Mouse (Mus musculus) embryonic facial prominence, embryonic 15.5 days (tissue): ENCODE data around the gene Plch2. TPM values are rescaled to one million over a fixed set of nuclear protein-coding genes. Genes with fewer than 3 reads are reported as not detected.

Source experiments
- ATAC-seq: fragments of 200-750 bp; cut with Nextera tagmentation; 2 replicates; pipeline ENCODE4 v1.8.0; 2017; ENCODE audit warnings: low read depth, moderate TSS enrichment; ENCODE audit not compliant: insufficient number of reproducible peaks, low FRiP score, low TSS enrichment
- H3K27ac ChIP-seq: fragments of 300-500 bp; sonication (generic); replicated peaks from 2 replicates; pipeline ENCODE4 v1.5.1; 2015; ENCODE audit warnings: mild to moderate bottlenecking, inconsistent platforms
- H3K27me3 ChIP-seq: fragments of 300-500 bp; sonication (generic); 2 replicates; pipeline ENCODE4 v1.6.1; 2015; ENCODE audit warnings: inconsistent platforms
- H3K36me3 ChIP-seq: fragments of 300-500 bp; sonication (generic); 2 replicates; pipeline ENCODE4 v1.6.1; 2015; ENCODE audit warnings: mild to moderate bottlenecking, inconsistent platforms
- H3K4me1 ChIP-seq: fragments of 300-500 bp; sonication (generic); 2 replicates; pipeline ENCODE4 v1.6.1; 2015; ENCODE audit warnings: inconsistent platforms
- H3K4me2 ChIP-seq: fragments of 300-500 bp; sonication (generic); replicated peaks from 2 replicates; pipeline ENCODE4 v1.6.1; 2015; ENCODE audit warnings: mild to moderate bottlenecking, inconsistent platforms
- H3K4me3 ChIP-seq: fragments of 300-500 bp; sonication (generic); replicated peaks from 2 replicates; pipeline ENCODE4 v1.5.1; 2015; ENCODE audit warnings: mild to moderate bottlenecking, inconsistent platforms
- H3K9ac ChIP-seq: fragments of 300-500 bp; sonication (generic); 2 replicates; pipeline ENCODE4 v1.6.1; 2015; ENCODE audit warnings: inconsistent platforms
- H3K9me3 ChIP-seq: fragments of 300-500 bp; sonication (generic); replicated peaks from 2 replicates; pipeline ENCODE4 v1.6.1; 2016; ENCODE audit warnings: inconsistent platforms
- WGBS: fragments of 180-500 bp; shearing (Covaris S2); methylation state at CpG from one replicate; pipeline ENCODE4 v1.1.7; 2015; 5-methylcytosine and 5-hydroxymethylcytosine counted together
- polyA plus RNA-seq: library from polyadenylated mRNA; unstranded; fragments of >200 nt; fragmentation: Nextera tagmentation; extraction: Ambion mirVana; gene quantifications from 2 replicates; pipeline ENCODE4 v1.2.1, GENCODE M21; 2015

Gene Plch2
- polyA plus RNA-seq, 1 experiment from 2014 or later = 22.4 TPM

- 0 out of 2 replicates have a peak, but pooled peaks cover 4% of the 10 kb centered on the region for H3K36me3 ChIP-seq
- H3K4me3 ChIP-seq = peak overlapping the region; percentile 77
- peak overlapping the region; percentile 63 for H3K4me2 ChIP-seq
- no peak overlapping the region for H3K9ac ChIP-seq
- H3K9me3 ChIP-seq = no peaks in the 10 kb centered on the region
- ATAC-seq = no peak
- H3K4me1 ChIP-seq = peaks cover 53% of the 10 kb centered on the region
- peaks cover 49% of the 10 kb centered on the region for H3K27me3 ChIP-seq
- WGBS = 28% methylated on average over 11 of the region's 11 CpGs
- H3K27ac ChIP-seq = peak overlapping the region; percentile 91; the same call in 1 of the 2 replicates
Measured at GRCm38 (mm10) chr4:154963190-154963836, 93.3 kb downstream of the Plch2 start.

GRCm38 (mm10) chr4:154962683-154963082, 93.9 kb downstream of the Plch2 start:
- no peak for ATAC-seq
- Histone ChIP-seq H3K9me3 (no peaks in the 10 kb centered on the region), H3K4me3 (no peak overlapping the region), H3K27ac (no peak overlapping the region), H3K4me1 (peaks cover 59% of the 10 kb centered on the region), H3K9ac (no peak overlapping the region), H3K27me3 (peaks cover 55% of the 10 kb centered on the region), H3K4me2 (0 out of 2 replicates have a peak overlapping the region, but pooled peaks have one; percentile 63), H3K36me3 (no peaks in the 10 kb centered on the region)
- WGBS = 82% methylated on average over 7 of the region's 7 CpGs

GRCm38 (mm10) chr4:154961911-154962310, 94.7 kb downstream of the Plch2 start:
- WGBS = 24% methylated on average over 13 of the region's 13 CpGs
- Histone ChIP-seq H3K36me3 (no peaks in the 10 kb centered on the region), H3K4me2 (peak overlapping the region; percentile 83), H3K9ac (no peak overlapping the region), H3K4me3 (peak overlapping the region; percentile 45; the same call in 1 of the 2 replicates), H3K9me3 (no peaks in the 10 kb centered on the region), H3K27me3 (peaks cover 62% of the 10 kb centered on the region), H3K4me1 (peaks cover 63% of the 10 kb centered on the region), H3K27ac (no peak overlapping the region)
- no peak for ATAC-seq

- Histone ChIP-seq H3K4me1 (peaks cover 63% of the 10 kb centered on the region), H3K27me3 (peaks cover 66% of the 10 kb centered on the region), H3K9me3 (no peaks in the 10 kb centered on the region), H3K36me3 (no peaks in the 10 kb centered on the region), H3K27ac (no peak overlapping the region), H3K9ac (no peak overlapping the region), H3K4me3 (peak overlapping the region; percentile 45), H3K4me2 (peak overlapping the region; percentile 83)
- ATAC-seq = no peak
- under 1% methylated on average over 46 of the region's 47 CpGs for WGBS
Measured at GRCm38 (mm10) chr4:154961226-154961738, 95.3 kb downstream of the Plch2 start.

- Histone ChIP-seq H3K36me3 (no peaks in the 10 kb centered on the region), H3K27ac (no peak within 1 kb of the TSS), H3K27me3 (peaks cover 67% of the 10 kb centered on the region), H3K4me1 (peaks cover 61% of the 10 kb centered on the region), H3K4me3 (peak within 1 kb of the TSS; percentile 45), H3K9me3 (no peaks in the 10 kb centered on the region), H3K9ac (no peak within 1 kb of the TSS), H3K4me2 (peak within 1 kb of the TSS; percentile 83)
- ATAC-seq = no peak
- WGBS = under 1% methylated on average over 65 of the region's 65 CpGs
Measured at GRCm38 (mm10) chr4:154960690-154961225, 95.8 kb downstream of the Plch2 start, which contains the start of gene Hes5. Gene Hes5 (plus strand): TSS chr4:154960923.

GRCm38 (mm10) chr4:154960021-154960689, 96.4 kb downstream of the Plch2 start:
- no peak for ATAC-seq
- H3K4me1 ChIP-seq = peaks cover 55% of the 10 kb centered on the region
- no peaks in the 10 kb centered on the region for H3K36me3 ChIP-seq
- H3K4me2 ChIP-seq = peak overlapping the region; percentile 83
- peaks cover 70% of the 10 kb centered on the region for H3K27me3 ChIP-seq
- 23% methylated on average over 20 of the region's 20 CpGs for WGBS
- H3K9me3 ChIP-seq = no peaks in the 10 kb centered on the region
- H3K9ac ChIP-seq = no peak overlapping the region
- H3K4me3 ChIP-seq = peak overlapping the region; percentile 45
- H3K27ac ChIP-seq = no peak overlapping the region

- H3K4me2 ChIP-seq = 0 out of 2 replicates have a peak overlapping the region, but pooled peaks have one; percentile 29
- H3K27ac ChIP-seq = no peak overlapping the region
- 17% methylated on average over 8 of the region's 8 CpGs for WGBS
- no peak for ATAC-seq
- no peak overlapping the region for H3K9ac ChIP-seq
- peaks cover 51% of the 10 kb centered on the region for H3K4me1 ChIP-seq
- no peaks in the 10 kb centered on the region for H3K36me3 ChIP-seq
- H3K9me3 ChIP-seq = no peaks in the 10 kb centered on the region
- H3K4me3 ChIP-seq = no peak overlapping the region
- peaks cover 85% of the 10 kb centered on the region for H3K27me3 ChIP-seq
Measured at GRCm38 (mm10) chr4:154958621-154959020, 98.0 kb downstream of the Plch2 start.

GRCm38 (mm10) chr4:154958171-154958570, 98.4 kb downstream of the Plch2 start:
- Histone ChIP-seq H3K4me3 (peak overlapping the region; percentile 0; the same call in 1 of the 2 replicates), H3K9me3 (no peaks in the 10 kb centered on the region), H3K4me1 (peaks cover 51% of the 10 kb centered on the region), H3K36me3 (no peaks in the 10 kb centered on the region), H3K9ac (no peak overlapping the region), H3K27me3 (peaks cover 89% of the 10 kb centered on the region), H3K4me2 (peak overlapping the region; percentile 29), H3K27ac (no peak overlapping the region)
- ATAC-seq = no peak
- 2% methylated on average over 15 of the region's 15 CpGs for WGBS

GRCm38 (mm10) chr4:154957289-154957993, 99.1 kb downstream of the Plch2 start:
- Histone ChIP-seq H3K4me2 (no peak overlapping the region), H3K9ac (no peak overlapping the region), H3K4me3 (no peak overlapping the region), H3K9me3 (no peaks in the 10 kb centered on the region), H3K27ac (no peak overlapping the region), H3K27me3 (peaks cover 89% of the 10 kb centered on the region), H3K36me3 (no peaks in the 10 kb centered on the region), H3K4me1 (peaks cover 50% of the 10 kb centered on the region)
- 52% methylated on average over 13 of the region's 13 CpGs for WGBS
- no peak for ATAC-seq

GRCm38 (mm10) chr4:154956604-154957003, 100.0 kb downstream of the Plch2 start:
- Histone ChIP-seq H3K4me3 (no peak overlapping the region), H3K36me3 (no peaks in the 10 kb centered on the region), H3K4me1 (peaks cover 45% of the 10 kb centered on the region), H3K27me3 (peaks cover 89% of the 10 kb centered on the region), H3K4me2 (no peak overlapping the region), H3K9me3 (no peaks in the 10 kb centered on the region), H3K9ac (no peak overlapping the region), H3K27ac (no peak overlapping the region)
- ATAC-seq = no peak
- WGBS = 45% methylated on average over 9 of the region's 9 CpGs
